Mouse (Mus musculus) 416B (cell line): ENCODE results near the gene Abcc4.

ENCODE experiments used
- DNase-seq: peaks from one replicate; pipeline ENCODE4 v3.0.0; 2011; ENCODE audit warnings: low read depth

Gene Abcc4

DNA sequence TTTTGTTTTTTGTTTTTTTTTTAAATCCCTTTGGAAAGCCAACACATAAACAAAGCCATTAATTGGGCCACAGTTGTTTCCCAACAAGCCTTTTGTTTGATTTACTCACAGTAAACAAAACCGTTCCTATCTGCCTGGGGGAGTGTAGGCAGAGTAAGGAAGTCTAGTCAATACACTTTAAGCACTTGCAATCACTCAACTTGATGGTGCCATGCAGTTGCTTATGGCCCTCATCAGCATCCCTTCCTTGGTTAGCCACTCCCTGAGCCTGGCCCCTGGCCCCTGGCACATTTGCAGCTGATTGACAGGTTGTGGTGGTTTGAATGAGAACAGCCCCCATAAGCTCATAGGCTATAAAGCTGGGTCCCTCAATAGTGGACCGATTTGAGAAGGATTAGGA is 209.3 kb downstream of the Abcc4 start:
- no peak for DNase-seq

DNA sequence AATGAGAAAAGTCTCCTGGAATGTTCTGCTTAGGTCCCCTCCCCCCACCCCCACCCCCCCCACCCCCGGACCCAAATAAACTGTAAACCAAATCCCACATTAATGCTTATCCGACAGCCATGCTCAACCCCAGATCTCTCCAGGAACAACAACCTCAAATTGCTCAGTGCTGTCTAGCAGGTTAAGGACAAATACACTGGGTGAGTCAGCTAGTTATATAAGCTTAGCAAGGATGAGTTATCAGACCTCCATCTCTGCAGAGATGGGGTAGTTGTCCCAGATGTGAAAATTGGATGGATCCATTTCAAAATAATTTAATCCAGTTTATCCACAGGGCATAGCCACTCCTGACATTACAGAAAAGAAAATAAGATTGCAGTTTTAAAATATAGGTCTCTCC is 210.6 kb downstream of the Abcc4 start:
- DNase-seq, result no peak

DNA sequence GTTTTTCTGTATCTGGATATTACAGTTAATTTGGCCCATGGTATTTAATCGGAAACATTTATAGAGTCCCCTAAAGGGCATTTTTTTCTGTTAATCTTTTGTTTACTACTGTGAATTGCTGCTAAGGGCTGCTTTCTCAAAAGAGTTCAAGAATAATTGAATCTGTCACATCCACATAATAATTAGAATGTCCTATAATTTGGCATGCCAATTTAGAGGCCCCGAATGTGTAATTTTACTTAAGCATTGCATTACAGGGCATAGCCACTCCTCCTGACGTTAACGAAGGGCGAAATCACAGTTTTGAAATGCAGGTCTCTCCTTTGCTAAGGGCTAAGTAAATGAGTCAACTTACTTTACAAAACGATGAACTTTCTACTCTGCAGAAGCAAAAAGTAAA is 214.3 kb downstream of the Abcc4 start:
- no peak for DNase-seq

DNA sequence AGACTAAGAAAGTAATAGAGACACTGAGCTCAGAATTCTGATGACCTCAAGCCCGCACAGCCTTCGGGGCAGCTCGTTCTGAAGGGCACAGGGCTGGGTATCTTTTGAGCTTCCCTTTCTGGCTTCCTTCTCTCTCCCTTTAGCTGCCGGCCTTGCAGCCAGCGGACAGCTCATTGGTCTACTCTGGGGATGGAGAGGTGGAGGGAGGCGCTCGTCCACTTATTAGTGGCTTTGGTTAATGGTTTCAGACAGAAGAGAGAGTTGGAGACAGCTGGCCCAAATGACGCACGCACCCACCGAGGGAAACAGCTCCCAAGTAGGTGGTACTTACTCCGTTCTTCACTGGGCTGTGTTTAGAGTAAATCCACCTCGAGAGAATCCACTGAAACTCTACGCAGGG is 214.7 kb downstream of the Abcc4 start:
- no peak for DNase-seq

DNA sequence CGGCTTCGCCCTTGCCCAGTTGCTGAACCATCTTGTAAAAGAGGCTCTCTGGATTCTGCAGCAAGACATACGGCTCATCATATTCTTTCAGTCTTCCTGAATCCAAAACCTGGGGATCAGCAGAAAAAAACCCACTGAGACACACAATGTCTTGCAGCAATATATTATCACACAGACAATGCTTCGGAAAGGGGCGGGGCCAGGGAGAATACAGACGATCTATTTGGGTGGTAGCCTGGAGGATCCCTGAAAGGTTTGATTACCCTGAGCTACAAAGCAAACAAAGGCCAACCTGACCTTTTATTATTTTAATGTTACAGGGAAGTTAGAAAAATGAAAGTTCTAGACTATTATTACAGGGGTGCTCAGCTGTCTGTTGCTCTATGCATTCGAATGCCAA is 215.5 kb downstream of the Abcc4 start:
- DNase-seq, result no peak

DNA sequence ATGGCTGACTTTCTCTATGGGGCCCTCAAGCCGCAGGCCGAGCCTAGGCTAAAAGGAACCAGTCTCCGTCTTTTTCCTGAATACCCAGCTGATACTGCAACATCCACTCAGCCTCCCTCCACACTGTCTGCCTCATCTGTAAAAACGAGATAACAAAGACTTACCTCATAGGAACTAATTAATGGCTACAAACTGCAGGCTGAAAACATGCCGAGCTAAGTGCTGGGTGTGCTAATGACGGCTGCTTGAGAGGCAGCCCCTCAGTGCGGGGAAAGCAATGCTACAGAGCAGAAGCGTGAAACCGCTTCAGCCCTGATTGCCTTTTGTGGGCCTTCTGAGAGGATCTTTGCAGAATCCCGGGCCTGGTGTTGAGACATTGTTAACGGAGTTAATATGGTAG is 219.7 kb downstream of the Abcc4 start:
- no peak for DNase-seq

DNA sequence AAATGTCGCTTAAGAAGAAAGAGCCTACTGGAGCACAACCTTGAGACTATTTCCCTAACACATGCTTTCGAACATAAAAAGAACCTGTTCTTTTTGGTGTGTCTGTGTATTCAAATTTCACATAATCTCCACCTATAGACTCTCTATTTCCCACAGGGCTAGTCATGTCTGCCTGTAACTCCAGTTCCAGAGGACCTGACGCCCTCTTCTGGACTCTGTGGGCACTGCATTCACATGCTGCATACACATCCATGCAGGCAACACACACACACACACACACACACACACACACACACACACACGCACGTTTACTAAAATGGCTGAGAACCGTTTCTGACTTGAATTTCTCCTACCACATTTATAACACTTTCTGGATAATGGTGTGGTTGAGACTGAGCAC is 220.4 kb downstream of the Abcc4 start:
- DNase-seq, result no peak

DNA sequence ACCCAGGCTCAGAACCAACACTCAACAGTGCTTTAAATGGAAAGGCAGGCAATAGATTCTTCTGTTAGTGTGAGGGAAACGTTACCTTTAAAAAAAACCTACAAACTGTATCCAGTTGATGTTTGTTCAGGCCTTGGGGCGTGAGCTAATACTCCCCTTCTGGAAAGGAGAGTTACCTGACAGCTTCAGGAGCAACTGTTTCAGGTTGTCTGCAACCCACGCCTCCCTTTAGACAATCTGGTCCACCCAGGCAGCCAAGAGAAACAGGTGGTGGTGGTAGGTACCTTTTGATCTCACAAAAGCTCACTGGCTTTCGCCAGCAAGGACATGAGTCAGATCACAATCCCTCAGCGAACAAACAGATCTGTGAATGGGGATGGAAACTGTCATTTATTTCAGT is 223.7 kb downstream of the Abcc4 start:
- no peak for DNase-seq

DNA sequence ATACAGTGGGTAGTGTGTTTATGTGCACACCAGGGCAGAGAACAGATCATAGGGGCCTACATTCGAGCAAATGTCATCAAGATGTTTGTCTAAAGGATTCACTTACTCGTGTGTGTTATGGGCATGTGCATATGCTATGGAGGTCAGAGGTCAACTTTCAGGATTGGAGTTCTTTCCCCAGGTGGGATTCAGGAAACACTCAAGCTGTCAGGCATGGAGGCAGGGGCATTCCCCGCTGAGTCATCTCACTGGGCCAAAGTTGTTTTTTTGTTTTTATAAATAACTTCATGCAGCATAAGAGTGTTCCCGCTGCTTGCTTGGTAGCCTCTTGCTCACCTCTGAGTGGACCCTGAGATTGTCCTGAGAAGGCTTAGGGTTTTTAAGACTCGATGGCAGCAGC is 224.2 kb downstream of the Abcc4 start:
- DNase-seq, result no peak

DNA sequence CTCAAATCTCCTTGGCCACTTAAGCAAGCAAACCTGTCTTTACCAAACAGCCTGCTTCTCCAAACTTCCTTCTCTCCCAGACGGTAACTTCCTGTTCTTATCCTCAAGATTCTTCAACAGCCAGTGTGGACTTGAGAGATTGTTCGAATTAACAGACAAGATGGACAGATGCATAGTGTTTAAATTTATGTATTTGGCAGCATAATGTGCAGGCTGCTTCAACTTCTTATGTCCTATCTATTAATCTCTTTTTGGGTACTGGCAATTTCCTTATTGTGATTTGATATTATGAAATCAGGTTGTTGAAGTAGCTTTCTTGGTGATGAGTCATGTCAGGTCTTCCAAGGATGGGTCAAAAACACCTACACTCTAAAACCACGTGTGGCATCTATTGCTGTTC is 229.7 kb downstream of the Abcc4 start:
- DNase-seq, result peak; percentile 17

DNA sequence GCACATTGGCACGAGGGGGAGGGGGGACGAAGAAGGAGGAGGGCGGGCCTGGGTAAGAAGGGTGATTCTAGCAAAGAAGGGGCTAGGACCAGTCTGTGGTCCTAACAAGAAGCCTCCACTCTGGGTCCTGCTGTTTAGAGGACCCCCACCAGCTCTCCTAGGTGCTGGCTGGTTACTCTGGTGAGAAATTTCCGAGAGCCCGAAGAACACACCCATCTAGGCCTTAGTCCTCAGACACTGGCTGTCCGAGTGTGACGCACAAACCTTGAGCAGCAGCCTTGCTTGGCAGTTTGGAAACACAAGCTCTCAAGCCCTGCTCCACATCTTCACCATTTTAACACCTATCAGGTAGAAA is 230.9 kb downstream of the Abcc4 start:
- DNase-seq, result no peak

DNA sequence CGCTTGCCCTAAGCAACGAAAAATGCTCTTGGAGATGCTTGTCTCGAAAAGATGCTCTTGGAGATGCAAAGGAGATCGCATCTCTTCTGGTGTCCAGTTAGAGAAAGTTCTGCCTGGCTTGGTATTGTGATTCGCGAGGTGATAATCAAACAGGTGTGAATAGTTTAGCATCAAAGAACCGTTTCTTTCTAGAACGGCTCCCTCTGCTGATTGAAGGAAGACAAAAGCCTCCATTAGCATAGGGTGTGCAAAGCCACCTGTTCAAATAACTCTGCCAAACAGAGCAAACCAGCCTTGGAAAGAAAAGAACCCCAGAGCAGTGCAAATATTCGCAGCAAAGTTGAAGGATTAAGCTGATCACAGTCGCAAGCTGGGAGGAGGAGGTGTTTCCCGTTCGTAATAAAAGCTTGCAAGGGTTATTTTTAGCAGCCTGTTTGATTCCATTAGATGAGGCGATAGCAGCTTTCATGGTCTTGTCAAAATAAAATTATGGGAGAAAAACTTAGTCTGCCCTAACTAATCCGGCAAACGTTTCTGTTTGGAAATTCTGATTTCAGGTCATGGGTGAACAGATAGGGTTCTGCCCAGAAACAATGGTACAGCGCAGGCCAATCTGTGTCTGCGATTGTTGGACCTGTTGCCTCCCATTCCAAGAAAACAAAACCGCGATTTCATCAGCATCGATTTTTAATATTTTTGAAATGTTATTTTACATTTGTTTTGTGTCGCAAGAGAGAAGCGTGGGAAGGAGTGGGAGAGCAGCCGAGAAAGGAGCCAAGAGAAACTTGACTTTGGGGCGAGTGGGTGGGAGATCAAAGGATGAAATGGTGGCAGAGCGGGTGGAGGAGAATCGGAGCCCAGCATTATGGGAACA is 231.6 kb downstream of the Abcc4 start:
- DNase-seq, result no peak

DNA sequence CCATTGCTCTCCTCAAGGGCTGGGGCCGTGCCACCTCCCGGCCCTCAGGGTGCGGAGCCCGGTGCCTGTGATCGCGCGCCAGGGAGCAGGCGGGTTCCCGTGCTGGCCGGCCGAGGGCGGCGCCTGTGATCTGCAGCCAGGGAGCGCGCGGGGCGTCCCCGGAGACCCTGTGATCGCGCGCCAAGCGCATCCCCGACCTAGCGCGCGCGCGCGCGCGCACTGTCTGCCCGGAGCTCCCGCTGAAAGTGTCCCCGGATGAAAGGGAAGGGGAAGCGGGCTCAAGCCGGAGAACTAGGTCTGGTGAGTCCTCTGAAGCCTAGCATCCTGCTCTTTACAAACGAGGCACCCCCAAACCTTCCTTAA is 232.2 kb downstream of the Abcc4 start:
- no peak for DNase-seq

DNA sequence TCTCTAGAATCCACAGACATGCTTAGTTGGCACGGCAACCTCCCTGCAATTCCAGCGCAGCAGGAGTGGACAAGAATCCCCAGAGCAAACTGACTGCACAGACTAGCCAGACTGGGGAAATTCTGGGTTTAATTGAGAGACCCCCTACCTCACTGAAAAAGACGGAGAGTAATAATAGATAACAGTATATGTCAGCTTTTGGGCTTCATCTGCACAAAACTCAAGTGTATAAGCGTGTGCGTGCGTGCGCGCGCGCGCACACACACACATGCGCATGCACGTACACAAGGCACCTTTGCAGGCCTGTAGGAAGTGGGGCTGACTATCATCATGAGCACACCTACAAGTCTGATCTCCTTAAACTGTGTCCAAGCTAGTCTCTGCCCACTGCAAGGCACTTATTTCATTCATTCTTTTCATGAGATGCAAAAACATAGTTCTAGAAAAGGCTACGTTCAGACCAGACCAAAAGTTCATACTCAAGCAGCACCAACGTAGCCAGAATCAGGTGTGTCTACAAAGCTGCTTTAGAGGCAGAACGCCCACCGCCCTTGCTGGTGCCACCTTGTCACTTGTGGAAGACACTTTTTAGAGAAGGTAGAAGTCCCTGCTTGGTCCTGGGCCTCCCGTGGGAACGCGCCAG is 232.7 kb downstream of the Abcc4 start:
- DNase-seq, result no peak

DNA sequence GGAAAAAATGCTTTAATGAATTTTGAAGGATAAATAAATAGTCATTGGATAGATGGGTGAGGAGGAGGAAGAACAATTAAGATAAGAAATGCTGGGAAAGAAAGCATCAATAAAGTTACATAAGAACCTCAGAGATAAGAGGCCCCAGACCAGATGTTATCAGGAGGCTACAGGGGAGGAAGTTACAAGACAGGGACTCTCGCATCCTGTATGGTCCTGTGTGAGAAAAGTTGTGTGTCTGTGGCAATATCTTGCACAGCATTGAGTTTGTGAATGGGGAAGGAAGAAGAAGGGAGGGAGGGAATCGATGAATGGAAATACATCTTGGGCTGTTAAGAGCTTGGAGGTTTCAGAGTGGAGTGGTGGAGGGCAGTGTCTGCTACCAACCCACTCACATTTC is 240.7 kb downstream of the Abcc4 start:
- DNase-seq, result peak; percentile 67

DNA sequence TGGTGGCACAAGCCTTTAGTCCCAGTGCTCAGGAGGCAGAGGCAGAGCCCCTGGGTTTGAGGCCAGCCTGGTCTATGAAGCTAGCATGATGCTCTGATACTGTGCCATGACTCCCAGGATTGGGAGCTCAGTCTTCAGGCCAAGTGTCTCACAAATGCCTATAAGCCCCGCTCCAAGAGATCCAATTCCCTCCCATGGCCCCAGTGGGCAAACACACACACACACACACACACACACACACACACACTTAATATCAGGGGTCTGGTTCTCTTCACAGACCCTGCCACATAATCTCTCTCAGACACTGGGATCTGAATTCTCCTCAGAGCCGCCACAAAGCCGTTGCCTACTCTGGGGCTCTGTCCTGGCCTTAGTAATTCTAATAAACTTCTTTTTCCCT is 241.6 kb downstream of the Abcc4 start:
- DNase-seq, result no peak

DNA sequence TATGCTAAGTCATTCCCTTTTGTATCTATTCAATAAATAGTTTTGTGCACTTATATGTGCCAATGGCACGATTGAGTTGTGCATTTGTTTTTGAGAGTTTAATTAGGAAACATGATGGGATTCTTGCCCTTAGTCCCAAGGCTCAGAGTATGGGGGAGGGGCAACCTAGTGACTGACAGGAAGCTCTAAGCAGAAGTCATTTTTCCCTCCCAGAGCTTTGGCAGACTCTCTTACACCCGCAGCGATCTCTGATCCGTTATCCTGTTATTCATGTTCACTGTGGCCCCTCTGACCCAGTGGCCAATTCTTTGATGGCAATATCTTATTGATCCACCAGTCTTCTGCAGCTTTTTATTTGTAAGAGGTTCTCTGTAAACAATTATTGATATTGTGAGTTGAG is 253.4 kb downstream of the Abcc4 start:
- no peak for DNase-seq

DNA sequence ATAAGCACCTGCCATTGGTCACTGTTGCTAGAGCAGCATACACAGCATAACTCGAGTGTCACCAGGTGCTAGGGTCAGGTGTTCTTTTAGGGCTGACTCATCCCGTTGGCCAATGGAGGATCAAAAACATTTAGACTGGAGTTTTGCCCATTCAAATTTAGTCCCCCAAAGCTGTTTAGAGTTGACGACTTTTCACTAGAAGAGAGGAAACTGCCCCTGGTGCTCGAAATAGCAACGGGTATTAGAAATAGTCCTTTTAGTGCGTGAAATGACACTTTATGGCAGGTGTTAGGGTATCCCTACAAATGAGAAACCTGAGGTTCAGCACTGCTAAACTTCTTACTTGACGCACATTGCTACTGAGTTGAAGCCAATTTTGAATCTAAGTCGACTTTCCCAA is 265.9 kb downstream of the Abcc4 start:
- DNase-seq, result no peak

DNA sequence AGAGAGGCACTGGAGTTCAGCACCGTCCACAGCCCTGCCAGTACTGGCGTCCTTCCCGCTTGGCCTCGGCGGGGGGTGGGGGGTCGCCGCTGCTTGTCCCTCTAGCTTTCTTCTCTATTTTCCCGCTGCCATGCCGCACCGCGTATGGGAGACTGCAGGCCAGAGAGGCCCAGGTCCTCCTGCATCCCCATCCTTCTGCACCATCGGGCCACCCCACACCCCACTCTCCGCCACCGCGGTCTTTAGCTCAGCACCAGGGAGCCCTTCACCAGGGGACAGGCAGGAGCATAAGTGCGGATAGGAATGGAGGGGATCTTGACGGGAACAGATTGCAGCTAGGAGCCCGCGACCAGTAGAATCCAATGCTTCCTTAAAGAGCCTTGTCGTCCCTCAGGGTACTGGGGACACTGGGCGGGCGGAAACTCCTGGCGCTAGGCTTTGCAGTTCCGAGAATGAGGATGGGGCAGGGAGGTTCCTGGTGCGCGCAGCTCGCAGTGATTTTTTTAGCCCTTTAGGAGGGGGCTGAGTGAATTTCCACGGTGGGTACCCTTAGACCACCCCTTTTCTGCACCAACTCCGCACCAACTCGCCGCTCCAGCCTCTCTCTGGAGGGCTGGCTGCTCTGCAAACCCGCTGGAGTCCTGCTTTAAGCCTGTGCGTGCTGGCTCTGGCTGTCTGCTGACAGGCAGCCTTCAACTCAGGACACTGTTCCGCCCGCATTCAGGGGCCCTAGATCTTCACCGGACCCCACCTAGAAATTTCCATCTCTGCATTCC is 268.7 kb downstream of the Abcc4 start:
- no peak for DNase-seq

DNA sequence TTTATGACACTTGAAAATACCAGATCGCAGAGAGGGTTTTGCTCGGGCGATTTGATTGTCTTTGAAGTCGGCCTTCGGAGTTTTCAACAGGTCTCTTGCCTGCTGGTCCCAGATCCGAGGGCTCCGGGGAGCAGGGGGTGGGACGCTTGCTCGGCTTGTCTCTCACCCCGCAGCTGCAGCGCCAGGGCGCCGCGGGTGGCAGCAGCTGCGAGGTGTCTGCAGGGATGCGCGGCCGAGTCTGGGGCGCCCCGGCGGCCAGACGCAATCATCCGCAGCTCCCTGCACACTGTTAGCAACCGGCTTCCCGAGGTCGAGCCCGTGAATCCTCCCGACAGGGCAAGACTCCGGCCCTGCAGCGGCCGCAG is 269.2 kb downstream of the Abcc4 start:
- no peak for DNase-seq

DNA sequence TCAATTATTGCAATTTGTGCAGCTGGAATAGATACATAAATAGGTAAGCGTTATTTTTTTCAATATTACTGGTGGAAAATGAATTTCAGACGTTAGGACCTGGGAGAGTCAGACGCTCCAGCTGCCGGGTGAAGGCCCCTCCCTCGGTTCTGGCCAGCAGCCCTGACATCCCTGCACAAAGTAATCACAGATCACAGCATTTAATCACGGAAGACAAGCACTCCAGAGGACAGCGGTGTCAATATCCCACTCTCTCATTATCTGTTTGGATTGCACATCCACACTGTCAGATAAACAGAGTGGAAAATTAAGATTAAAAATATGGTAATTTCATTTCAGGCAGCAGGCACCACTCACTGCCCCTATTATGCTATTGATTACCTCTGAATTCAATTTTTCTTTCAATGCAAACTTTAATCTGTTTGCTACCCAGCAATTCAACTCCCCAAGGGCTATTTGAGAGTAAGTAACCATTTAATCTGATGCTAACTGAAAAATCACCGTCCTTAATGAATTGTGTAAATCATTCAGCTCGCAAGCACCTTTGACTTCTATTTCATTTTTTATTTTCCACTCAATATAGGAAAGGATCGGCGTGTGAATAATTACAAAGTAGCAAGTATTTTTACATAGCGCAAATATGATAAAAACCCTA is 270.2 kb downstream of the Abcc4 start:
- DNase-seq, result no peak

DNA sequence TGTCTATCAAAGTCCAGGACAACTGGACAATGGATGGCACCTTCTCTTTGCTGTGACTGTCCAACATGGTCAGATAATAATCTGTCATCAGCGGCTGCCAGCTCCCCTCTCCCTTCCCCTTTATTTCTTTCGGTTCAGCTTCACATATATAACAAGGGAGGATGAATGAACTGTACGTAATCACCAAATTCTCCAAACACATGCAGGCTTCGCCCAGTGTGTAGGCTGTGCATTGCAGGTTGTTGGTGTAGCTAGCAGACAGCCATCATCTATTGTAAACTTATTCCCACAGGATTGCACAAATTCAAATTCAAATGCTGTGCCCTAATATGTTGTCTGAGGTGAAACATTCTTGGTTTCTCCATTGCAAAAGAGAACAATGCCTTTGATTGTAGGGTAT is 271.2 kb downstream of the Abcc4 start:
- no peak for DNase-seq

DNA sequence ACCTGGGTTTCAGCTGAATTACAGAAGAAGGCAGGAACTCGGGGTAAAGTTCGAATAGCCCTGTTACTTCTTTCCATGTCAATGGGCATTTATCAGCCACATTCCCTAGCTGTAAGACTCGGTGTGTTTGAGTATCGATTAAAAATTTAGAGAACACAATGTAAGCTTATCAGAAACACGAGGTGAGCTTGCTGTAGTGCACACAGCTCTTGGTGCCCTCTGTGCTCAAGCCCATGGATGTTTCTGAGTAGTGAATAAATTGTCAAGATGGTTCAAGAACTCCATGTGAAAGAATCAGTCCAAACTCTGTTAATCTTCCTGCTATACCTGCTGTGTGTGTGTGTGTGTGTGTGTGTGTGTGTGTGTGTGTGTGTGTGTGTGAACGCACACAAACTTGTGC is 272.2 kb downstream of the Abcc4 start:
- no peak for DNase-seq
